ENCODE assay signal across 31 mouse cellular contexts in genomic region chrX:151509906-151510305, GRCm38 (mm10).
"Had no signal": no experiment of that assay in that cellular context is flagged by ENCODE, and none has a peak within 500 bp of the region (broad histone marks: within the 10 kb centered on the region; RNA-seq: fewer than 3 reads in every experiment).

No protein-coding gene starts in this region.

- H3K9me3 ChIP-seq: limb, embryonic 10.5 days; limb, embryonic 12.5 days; limb, embryonic 13.5 days; limb, embryonic 15.5 days; liver, embryonic 12.5 days; liver, embryonic 13.5 days; liver, embryonic 15.5 days; lung, embryonic 15.5 days; megakaryocyte, embryonic 14.5 days; midbrain, embryonic 10.5 days; midbrain, embryonic 12.5 days; midbrain, embryonic 13.5 days; midbrain, embryonic 15.5 days; neural tube, embryonic 12.5 days had no signal

- H3K9ac ChIP-seq: limb, embryonic 12.5 days; limb, embryonic 13.5 days; limb, embryonic 15.5 days; liver, embryonic 12.5 days; liver, embryonic 13.5 days; liver, embryonic 14.5 days; liver, embryonic 15.5 days; liver, postnatal 0 days; lung, embryonic 14.5 days; lung, embryonic 15.5 days; midbrain, embryonic 12.5 days; midbrain, embryonic 13.5 days; midbrain, embryonic 15.5 days; neural tube, embryonic 12.5 days had no signal

- H3K27me3 ChIP-seq: limb, embryonic 15.5 days; liver, embryonic 12.5 days; liver, embryonic 13.5 days; liver, embryonic 15.5 days; lung, embryonic 15.5 days; midbrain, embryonic 12.5 days; midbrain, embryonic 13.5 days; midbrain, embryonic 15.5 days; neural tube, embryonic 12.5 days had no signal

- DNase-seq: left cerebral cortex, postnatal 4 days; liver; liver, embryonic 13.5 days; liver, postnatal 0 days; lung, adult 18-20 months; lung, adult 2 months; lung, embryonic 14.5 days; lung, postnatal 10 days; lung, postnatal 14 days; lung, postnatal 36 days; midbrain, embryonic 14.5 days had no signal

- ATAC-seq: liver, embryonic 12.5 days; liver, postnatal 0 days; lung, postnatal 0 days; midbrain, embryonic 13.5 days; midbrain, embryonic 15.5 days; midbrain, embryonic 16.5 days had no signal

- H3K4me1 ChIP-seq: limb, embryonic 10.5 days; limb, embryonic 12.5 days; limb, embryonic 13.5 days; limb, embryonic 15.5 days; liver, embryonic 12.5 days; liver, embryonic 13.5 days; liver, embryonic 15.5 days; lung, embryonic 15.5 days; midbrain, embryonic 10.5 days; midbrain, embryonic 12.5 days; midbrain, embryonic 13.5 days; midbrain, embryonic 15.5 days; neural tube, embryonic 12.5 days had no signal

- H3K4me3 ChIP-seq: limb, embryonic 10.5 days; limb, embryonic 12.5 days; limb, embryonic 13.5 days; limb, embryonic 15.5 days; liver, embryonic 12.5 days; liver, embryonic 13.5 days; liver, embryonic 15.5 days; lung, embryonic 15.5 days; megakaryocyte, embryonic 14.5 days; midbrain, embryonic 10.5 days; midbrain, embryonic 12.5 days; midbrain, embryonic 13.5 days; midbrain, embryonic 15.5 days; myocyte; neural tube, embryonic 12.5 days had no signal

- H3K36me3 ChIP-seq: limb, embryonic 10.5 days; limb, embryonic 12.5 days; limb, embryonic 13.5 days; limb, embryonic 15.5 days; liver, embryonic 12.5 days; liver, embryonic 13.5 days; liver, embryonic 15.5 days; lung, embryonic 15.5 days; midbrain, embryonic 10.5 days; midbrain, embryonic 12.5 days; midbrain, embryonic 13.5 days; midbrain, embryonic 15.5 days; neural tube, embryonic 12.5 days had no signal

- H3K27ac ChIP-seq: limb, embryonic 10.5 days; limb, embryonic 12.5 days; limb, embryonic 13.5 days; limb, embryonic 15.5 days; liver, embryonic 12.5 days; liver, embryonic 13.5 days; liver, embryonic 14.5 days; liver, embryonic 15.5 days; lung, embryonic 15.5 days; macrophage; midbrain, embryonic 10.5 days; midbrain, embryonic 12.5 days; midbrain, embryonic 13.5 days; midbrain, embryonic 15.5 days; neural tube, embryonic 12.5 days had no signal

- H3K4me2 ChIP-seq: limb, embryonic 12.5 days; limb, embryonic 13.5 days; limb, embryonic 15.5 days; liver, embryonic 11.5 days; liver, embryonic 12.5 days; liver, embryonic 13.5 days; liver, embryonic 15.5 days; lung, embryonic 14.5 days; lung, embryonic 15.5 days; midbrain, embryonic 11.5 days; midbrain, embryonic 12.5 days; midbrain, embryonic 13.5 days; midbrain, embryonic 15.5 days; neural tube, embryonic 12.5 days had no signal
